Mouse (Mus musculus) megakaryocyte-erythroid progenitor cell, adult 5 weeks (primary cell): ENCODE measurements around the gene Gm13279. TPM values are rescaled to one million over a fixed set of nuclear protein-coding genes. Genes with fewer than 3 reads are reported as not detected.

Experiments
- polyA plus RNA-seq: library from polyadenylated mRNA; stranded (reverse); fragments of >175 nt; gene quantifications from 2 replicates; pipeline ENCODE4 v1.2.3, GENCODE M21; 2012

Gm13279 gene
- polyA plus RNA-seq, 1 experiment: not detected

Other genes starting within 250 kb of the Gm13279 start
- gene Ifna15, start 239.2 kb upstream of the Gm13279 start, polyA plus RNA-seq: not detected in 2 replicates
- not detected in 2 replicates for gene Ifna14, start 225.6 kb upstream of the Gm13279 start, polyA plus RNA-seq
- not detected in 2 replicates for gene Ifna9, start 205.0 kb upstream of the Gm13279 start, polyA plus RNA-seq
- gene Ifna12, start 194.0 kb upstream of the Gm13279 start, polyA plus RNA-seq: not detected in 2 replicates
- gene C87499, start 163.0 kb upstream of the Gm13279 start, polyA plus RNA-seq: not detected in 2 replicates
- not detected in 2 replicates for gene Ifna13, start 152.9 kb upstream of the Gm13279 start, polyA plus RNA-seq
- gene Ifna16, start 120.5 kb upstream of the Gm13279 start, polyA plus RNA-seq: not detected in 2 replicates
- not detected in 2 replicates for gene Ifna2, start 113.5 kb upstream of the Gm13279 start, polyA plus RNA-seq
- gene Ifnab, start 106.0 kb upstream of the Gm13279 start, polyA plus RNA-seq: not detected in 2 replicates
- 1.2 and 1.3 TPM in 2 replicates for gene Gm26566, start 75.6 kb upstream of the Gm13279 start, polyA plus RNA-seq
- 6.6 and 7.6 TPM in 2 replicates for gene Klhl9, start 74.9 kb upstream of the Gm13279 start, polyA plus RNA-seq
- not detected in 2 replicates for gene Gm13271, start 42.5 kb upstream of the Gm13279 start, polyA plus RNA-seq
- 0.12 and 0.13 TPM in 2 replicates for gene Gm13283, start 37.3 kb upstream of the Gm13279 start, polyA plus RNA-seq
- not detected in 2 replicates for gene Gm13290, start 23.6 kb upstream of the Gm13279 start, polyA plus RNA-seq
- not detected in 2 replicates for gene Gm13289, start 20.5 kb upstream of the Gm13279 start, polyA plus RNA-seq
- gene Gm13272, start 17.5 kb upstream of the Gm13279 start, polyA plus RNA-seq: not detected in 2 replicates
- not detected in 2 replicates for gene Ifnz, start 15.3 kb upstream of the Gm13279 start, polyA plus RNA-seq
- gene Gm13276, start 11.7 kb upstream of the Gm13279 start, polyA plus RNA-seq: not detected in 2 replicates
- not detected in 2 replicates for gene Gm13277, start 8.8 kb upstream of the Gm13279 start, polyA plus RNA-seq
- not detected in 2 replicates for gene Gm13278, start 5.8 kb upstream of the Gm13279 start, polyA plus RNA-seq
- not detected in 2 replicates for gene Gm13275, start 2.9 kb upstream of the Gm13279 start, polyA plus RNA-seq
- not detected in 2 replicates for gene Gm13285, start 2.3 kb downstream of the Gm13279 start, polyA plus RNA-seq
- not detected in 2 replicates for gene Gm13287, start 5.9 kb downstream of the Gm13279 start, polyA plus RNA-seq
- 0.06 and 0.09 TPM in 2 replicates for gene Gm13288, start 8.1 kb downstream of the Gm13279 start, polyA plus RNA-seq
- not detected in 2 replicates for gene Ifna7, start 18.8 kb downstream of the Gm13279 start, polyA plus RNA-seq
- not detected in 2 replicates for gene Ifna11, start 22.6 kb downstream of the Gm13279 start, polyA plus RNA-seq
- gene Ifna6, start 30.0 kb downstream of the Gm13279 start, polyA plus RNA-seq: not detected in 2 replicates
- not detected in 2 replicates for gene Ifna5, start 38.1 kb downstream of the Gm13279 start, polyA plus RNA-seq
- not detected in 2 replicates for gene Ifna4, start 44.5 kb downstream of the Gm13279 start, polyA plus RNA-seq
- gene Ifna1, start 52.7 kb downstream of the Gm13279 start, polyA plus RNA-seq: not detected in 2 replicates
- gene Ifne, start 82.8 kb downstream of the Gm13279 start, polyA plus RNA-seq: not detected in 2 replicates